Mouse (Mus musculus): ENCODE results near the gene Stoml3. TPM values are rescaled to one million over a fixed set of nuclear protein-coding genes. Genes with fewer than 3 reads are reported as not detected.

Gene Stoml3
- not detected for total RNA-seq (2023)

DNA sequence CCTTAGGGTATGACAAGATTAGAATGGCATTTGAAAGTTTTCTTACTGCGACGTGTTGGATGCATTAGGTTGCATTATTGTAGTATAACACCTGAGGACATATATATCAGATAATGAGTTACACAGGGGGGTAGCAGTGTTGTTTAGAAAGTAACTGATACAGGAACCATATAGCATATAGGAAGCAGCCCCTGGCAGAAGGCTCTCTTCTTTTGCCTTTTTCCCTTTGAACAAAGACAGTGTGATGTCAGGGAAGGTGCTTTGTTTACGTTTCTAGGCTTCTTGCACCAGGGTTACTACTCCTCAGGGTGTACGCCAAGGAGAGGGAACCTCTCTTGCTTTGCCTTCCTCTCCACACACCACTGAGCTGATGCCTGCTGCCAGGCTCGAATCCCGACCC, at the start of gene Stoml3:
Stoml3 (plus strand) TSS at position 301 of the 400 bp plus-strand sequence.

DNA sequence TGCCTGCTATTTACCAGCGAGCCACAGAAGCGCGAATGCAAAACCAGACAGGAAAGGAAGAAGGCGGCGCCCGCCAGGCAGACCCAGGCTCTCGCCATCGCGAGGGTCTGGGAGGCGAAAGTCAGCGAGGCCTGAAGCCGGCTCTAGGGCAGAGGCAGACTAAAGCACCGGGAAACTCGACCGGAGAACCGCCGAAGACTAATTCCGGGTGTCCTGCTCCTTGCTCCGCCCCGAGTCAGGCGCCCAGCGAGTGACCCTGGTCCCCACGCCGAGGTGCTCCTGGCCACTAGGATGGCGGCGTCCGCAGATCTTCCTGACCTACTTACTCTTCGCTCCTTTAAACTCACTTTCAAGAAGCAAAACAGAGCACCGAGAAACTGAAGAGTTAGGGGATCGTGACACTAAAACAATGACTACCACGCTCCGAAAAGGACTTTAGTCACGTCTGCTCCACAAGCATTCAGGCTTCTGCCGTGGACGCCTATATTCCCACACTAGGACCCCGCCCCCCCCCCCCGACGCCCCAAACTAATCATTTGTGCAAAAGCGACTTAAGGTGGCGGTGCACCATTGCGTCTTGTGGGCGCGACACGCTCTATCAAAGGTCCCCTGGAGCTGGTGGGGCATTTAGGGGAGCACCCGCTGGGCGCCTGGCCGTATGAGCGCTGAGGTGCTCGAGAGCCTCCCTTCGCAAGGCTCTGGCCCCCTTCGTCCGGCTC, 25.2 kb upstream of the Stoml3 start, which contains the start of the genes Nhlrc3 and Proser1:
Nhlrc3 (minus strand) TSS at position 287 of the 719 bp plus-strand sequence.
Proser1 (plus strand) TSS at position 621 of the 719 bp plus-strand sequence.

Other genes starting within 250 kb of the Stoml3 start
- 10 to 100 TPM; 10.4 to 11.0 TPM for gene Nhlrc3, start 25.3 kb upstream of the Stoml3 start, total RNA-seq (2023)
- gene Proser1, start 25.0 kb upstream of the Stoml3 start, total RNA-seq (2023) = 10 to 100 TPM; 26.0 to 29.7 TPM
- not detected for gene Frem2, start 168.7 kb downstream of the Stoml3 start, total RNA-seq (2023)

Measured in neutrophil, adult 59 days (primary cell).